Mouse (Mus musculus) adrenal gland, postnatal 4 days (tissue): ENCODE measurements at regions not wholly inside any gene's neighbourhood (a gene's known extent, or its start where the extent isn't known, plus 50 kb on each side); places are given as distances from the start of the nearest gene placed in this dataset.

ENCODE experiments used
- DNase-seq, 2 experiments: peaks; one replicate each; pipeline ENCODE4 v3.0.0; 2021 to 2022; ENCODE audit warnings: low spot score in 2 of 2, mixed read lengths in 2 of 2

DNA sequence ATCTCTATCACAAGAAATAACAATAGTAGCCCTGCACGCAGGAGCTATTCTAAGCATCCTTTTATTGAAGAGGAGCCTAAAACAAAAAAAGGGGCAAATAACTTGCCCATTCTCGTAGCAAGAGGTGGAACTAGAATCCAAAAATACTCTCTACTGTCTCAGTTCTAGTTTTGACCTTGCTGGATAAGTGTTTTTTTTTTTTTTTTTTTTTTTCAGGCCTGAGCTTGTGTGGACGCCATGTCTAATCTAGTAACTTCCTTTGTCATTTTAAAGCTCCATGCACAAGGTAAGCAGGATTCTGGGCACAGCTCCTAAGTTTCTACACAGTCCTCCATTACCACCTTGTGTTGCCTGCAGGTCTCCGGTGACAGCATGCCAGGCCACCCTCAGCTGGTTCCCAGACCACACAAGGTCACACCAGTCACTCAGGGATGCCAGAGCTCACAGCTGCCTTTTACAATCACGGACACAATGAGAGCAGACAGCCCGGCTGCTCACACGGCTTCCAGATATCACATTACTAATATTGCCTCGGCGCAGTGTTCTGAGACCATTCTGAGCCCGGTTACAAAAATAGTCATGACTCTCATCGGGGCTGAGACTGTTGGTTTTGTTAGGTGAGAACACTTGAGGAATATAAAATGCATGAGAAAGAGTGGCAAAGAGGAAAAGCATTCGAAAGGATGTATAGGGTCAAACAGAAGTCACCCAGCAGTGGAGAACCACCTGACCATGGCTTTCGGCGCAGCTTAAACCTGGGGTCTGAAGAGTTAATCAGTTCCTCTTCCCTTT is 124.7 kb upstream of the Tank start:
- DNase-seq = peak in 1 of 2 experiments; percentile 9

DNA sequence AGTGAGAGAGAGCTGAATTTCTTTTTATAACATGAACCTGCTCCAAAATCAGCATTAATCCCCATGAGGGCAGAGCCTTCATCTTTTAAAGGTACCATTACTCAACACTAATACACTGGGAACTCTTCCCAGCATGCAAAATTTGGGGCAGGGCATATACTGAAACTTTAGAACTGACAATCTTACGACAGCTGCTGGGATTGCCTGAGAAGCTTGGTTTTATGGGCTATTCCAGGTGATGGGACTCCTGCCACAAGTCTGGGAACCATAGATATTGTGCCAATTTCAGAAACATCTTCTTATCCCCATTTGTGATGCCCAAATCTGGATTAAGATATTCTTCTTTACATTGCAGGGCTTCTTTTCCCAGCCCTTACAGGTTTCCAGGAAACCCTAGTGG is 125.8 kb upstream of the Tank start:
- DNase-seq = no peak

DNA sequence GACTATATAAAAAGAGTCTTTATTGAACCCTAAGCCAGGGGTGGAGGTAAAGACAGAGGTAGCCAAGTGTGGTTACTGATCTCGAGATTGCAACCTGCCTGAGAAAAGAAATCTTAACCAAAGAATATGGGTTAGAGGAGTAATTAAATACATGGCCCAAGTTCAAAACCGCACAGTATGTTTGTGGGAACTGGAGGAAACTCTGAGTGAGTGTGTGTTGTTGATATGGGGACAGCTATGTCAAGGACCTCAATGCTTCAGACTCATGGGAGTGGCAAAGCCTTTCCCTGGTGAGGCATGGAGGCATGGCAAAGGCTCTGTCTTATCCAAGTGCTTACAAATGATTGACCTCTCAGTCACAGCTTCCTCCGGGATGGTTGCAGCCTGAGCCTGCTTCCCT is 127.7 kb upstream of the Tank start:
- no peak for DNase-seq

DNA sequence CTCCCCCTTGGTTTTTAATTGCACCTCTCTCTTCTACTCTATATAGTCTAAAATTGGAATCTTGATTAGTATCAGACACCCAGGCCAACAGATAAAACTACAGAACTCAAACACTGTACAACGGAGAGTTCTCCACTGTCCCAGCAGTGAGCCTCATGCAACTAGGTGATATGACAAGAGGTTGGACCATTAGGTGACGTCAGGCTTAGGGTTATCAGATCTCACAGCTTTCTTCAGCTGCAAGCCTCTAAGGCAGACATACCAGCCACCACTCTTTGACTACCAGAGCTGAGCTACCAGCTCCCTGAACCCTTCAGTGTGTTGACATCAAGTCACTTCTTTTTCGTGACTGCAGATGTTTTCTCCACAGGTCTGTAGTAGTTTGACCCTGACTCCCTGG is 141.8 kb upstream of the Tank start:
- no peak for DNase-seq

DNA sequence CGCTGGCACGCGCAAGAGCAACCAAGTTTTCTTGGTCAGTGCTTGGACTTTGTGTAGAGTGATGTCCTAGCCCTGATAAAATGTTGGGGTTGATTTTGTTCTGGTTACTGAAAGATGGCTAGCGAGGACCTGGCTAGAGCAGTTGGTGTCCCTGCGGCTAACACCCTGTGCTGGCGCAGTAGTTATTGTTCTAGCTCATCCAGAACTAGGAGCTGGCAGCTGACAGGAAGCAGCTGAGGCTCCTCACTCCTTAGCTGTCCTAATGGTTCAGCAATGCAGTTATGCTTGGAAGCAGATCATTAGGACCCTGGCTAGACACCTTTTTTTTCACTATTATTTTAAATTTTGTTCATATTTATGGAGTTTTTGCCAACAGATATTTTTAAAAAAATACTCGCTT is 170.5 kb upstream of the Tank start:
- DNase-seq = no peak

DNA sequence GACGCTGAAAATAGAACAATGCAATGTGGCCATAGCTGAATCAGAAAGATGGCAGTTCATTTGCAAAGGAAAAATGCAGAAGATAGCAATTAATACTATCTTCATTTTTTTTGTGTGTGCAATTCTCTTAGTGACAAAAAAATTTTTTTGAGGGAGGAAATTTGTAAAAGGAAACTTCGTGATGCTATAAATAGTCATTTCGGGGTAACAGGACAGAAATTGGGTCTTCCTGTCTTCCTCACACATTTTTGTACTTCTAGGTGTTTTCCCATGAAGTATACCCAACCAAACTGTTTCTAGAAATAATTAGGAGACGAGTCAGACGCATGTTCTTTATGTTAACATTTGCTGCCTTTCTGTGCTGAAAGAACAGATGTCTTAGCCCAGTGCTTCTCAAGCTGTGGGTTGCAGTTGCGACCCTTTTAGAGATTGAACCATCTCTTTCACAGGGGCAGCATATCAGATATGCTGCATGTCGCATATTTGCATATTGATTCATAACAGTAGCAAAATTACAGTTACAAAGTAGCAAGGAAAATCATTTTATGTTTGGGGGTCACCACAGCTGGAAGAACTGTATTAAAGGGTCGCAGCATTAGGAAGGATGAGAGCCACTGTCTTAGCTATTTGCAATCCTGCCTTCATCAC is 172.2 kb upstream of the Tank start:
- DNase-seq = no peak

DNA sequence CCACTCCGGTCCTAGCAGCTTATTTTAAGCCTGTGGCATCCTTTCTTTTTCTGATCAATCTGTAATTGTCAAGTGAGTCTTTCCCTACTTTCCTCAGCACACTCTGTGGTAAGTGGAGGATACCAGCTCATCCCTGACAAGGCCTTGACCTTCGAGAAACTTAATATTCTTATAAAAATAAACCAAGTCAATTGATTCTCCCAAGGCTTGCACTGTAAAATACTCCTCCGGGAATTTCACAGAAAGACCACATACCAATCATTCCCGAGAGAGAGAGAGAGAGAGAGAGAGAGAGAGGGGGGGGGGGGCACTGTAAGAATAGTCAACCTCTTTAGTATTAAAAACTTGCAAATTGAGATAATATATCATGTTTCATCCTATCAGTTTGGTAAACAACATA is 173.1 kb upstream of the Tank start:
- no peak for DNase-seq

DNA sequence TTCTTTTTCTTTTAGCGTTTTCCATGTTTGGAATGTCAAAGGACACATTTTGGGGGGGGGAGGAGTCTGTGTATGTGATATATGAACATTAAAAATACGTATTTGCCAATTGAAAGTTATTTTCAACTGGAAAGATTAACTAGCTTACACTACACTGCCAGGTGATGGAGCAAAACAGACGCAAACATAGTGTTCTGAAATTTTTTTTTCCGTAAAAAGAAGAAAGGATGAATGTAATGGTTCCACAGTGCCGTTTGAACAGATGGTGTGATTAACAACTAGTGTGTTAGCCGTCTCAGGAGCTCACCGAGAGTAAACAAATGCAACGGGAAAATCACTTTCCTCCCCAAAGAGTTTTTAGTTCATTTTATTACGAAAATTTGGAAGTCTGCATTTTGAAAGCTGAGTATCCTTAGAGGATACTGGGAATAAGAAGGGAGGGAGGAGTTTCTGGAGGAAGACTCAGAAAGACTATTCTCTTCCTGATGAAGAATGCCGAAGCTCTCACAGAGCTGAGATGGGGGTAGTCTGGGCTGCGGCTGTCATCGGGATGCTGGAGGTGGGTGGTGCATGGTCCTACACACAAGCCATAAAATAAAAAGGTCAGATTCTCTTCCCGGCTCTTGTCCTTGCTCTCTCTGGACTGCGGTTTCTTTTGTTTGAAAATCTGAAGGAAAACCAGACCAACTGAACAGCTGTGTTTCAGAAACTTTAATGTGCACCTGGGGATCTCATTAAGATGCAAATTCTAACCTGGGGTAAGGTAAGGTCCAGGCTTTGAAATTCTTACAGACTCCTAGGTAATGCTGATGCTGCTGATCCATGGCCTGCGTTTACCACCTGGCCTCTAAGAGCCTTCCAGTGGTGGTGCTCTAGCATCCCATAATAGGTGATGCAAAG is 175.5 kb upstream of the Tank start:
- no peak for DNase-seq

DNA sequence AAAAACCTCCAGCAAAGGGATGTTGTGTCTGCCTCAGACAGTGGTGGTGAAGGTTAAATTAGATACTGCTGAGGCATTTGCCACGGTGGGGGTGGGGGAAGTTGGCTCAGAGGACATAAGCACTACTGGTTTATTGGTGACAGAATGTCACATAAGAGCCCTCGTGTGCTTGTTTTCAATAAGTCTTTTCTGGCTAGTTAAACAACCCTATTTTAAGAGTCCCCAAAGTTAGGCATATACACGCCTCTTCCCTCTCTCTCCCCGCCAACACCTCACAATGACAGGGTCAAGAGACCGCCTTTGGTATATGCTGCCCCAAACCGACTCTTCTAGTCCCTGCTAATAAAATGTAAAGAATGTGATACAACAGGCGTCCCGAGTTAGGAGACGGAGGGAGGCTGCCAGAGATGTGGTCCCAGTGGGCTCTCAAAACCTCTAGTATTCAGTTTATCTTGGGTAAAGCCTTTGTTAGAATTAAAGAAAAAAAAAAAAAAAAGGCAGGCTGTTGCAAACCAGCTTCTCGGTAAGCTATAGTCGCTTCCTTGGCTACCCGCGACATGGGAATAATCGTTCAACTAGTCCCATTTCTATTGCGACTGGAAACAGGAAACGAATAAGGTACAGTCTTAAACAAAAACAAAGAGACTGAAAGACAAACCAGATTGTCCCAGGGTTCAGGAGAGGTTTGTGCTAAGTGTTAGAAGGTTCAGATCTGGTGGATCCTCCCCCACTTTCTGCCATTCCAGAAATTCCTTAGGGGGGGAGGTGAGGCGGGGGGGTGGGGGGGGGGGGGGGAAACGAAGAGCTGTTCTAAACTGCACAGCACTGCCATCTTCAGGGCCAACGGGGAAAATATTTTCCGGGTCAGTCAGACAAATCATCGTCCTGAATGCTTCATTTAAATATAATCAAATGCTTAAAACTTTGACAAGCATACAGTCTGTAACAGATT is 176.5 kb upstream of the Tank start:
- DNase-seq = peak; percentile 10 to 31

DNA sequence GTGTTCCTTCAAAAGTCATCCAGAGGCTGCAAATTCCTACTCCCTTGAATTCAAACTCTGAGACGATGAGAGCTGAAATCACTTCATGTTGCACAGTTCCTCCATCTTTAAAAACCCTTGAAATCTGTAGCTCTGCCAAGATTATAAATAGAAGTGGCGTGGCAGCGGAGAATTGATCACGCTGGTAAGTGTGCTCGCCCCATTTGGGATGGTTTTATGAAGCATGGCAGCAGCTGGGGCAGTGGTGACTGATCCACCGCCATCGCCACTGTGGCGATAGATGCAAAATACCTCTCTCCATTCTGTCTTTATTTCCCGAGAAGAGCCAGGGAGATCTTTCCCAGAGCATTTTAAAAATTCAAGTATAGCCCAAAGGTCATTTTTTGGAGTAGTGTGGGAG is 179.8 kb upstream of the Tank start:
- DNase-seq = no peak

DNA sequence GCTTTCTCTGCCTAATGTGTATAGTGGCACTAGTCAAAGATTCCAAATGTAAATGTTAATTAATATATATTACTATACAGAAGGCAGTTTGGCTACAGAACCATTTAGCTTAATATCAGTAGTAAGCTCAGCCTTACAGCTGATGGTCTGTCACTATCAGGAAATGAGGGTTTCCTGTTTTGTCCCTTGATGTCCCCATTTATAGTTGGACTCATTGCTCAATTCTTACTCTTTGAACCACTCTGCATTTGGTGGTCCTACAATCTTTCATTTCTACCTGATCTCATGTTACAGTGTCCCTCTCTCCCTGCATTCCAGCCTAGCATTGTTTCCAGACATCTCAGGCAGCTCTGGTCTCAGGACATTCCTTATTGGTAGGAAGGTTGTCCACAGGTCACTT is 188.8 kb upstream of the Tank start:
- DNase-seq = no peak

DNA sequence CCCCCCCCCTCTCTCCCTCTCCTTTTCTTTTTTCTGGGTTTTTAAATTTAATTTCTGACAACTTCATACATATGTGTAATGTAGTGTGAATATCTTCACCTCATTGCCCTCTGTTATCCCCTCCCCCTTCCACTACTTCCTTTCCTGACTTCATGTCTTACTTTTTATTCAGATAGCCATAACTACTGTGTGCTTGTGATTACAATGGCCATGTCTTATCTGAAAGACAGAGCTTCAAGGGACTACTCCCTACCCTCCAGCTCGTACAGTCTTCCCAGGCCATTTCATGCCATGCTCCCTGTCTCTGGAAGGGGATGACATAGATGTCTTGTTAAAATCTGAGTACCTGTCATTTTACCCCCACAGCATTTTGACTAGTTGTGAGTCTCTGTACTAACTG is 189.2 kb upstream of the Tank start:
- DNase-seq = no peak

DNA sequence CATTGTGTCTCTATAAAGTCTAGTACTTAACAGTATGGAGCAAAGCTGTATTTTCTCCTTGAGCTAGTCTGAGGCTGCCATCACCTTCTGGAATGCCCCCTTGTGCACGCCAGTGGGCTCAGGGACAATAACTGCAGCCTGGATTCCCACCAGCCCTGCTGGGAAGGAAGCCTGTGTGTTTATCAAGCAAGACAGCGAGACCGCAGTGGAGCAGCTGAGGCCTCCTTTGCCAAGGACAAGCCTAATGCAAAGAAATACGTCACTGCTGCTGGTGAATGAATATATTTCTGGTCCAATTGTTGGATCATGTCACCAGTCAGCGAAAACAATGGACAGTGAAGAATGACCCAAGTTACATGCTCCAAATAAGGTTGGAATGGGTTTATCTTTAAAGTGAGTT is 190.8 kb upstream of the Tank start:
- no peak for DNase-seq

DNA sequence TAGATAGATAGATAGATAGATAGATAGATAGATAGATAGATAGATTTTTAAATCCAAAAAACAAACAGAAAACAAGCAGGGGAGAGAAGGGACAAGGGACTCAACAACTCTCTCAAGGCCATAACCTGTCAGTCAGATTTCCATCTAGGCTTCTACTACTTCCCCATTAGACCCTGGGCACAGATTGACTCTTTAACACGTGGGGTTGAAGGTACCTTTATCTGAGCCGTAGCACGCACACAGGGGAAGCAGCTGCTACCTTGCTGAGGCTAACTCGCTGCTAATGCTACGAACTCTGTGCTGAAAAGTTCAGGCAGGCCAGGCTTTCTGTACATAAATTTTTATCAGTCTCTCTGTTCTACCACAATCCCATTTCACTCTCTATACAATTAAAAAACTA is 191.4 kb upstream of the Tank start:
- no peak for DNase-seq

DNA sequence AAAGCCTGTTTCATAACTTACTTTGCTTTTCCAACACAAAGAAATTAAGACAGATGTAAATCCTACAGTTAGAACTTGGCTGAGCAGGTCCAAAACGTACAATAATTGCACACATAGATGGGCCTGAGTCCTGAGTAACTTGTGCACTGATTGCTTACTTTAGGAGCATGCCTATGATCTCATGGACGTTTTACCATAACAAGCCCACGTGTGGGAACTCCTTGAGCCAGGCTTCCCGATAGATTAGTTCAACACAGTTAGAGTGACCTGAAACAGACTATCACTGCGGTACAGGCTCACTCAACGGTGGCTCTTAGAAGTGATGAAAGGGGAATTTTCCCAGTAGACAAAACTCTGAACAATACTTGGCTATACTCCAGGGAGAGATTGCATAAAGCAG is 193.9 kb upstream of the Tank start:
- DNase-seq = no peak

DNA sequence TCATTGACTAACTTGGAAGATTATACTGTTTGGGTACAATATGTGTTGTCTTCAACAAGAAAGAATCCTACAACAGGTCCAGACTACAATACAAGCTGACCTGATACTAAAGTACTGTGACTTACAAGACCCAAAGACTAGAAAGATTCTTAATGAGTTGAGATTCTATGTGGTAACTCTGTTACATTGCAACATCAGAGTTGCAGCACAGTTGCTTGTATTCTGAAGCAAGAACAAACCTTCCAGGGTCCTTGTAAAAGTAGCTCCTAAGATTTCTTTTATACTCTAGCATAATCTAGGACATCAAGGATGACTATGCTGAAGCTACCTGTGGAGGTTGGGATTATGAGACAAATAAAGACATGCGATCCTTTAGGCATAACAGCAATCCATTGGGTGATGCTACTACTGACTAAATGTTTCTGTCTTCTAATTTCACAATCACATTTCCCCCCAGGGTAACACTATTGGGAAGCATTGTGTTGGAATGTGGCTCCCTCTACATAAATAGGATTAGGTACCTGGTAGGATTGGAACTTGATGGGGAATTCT is 194.6 kb upstream of the Tank start:
- no peak for DNase-seq

DNA sequence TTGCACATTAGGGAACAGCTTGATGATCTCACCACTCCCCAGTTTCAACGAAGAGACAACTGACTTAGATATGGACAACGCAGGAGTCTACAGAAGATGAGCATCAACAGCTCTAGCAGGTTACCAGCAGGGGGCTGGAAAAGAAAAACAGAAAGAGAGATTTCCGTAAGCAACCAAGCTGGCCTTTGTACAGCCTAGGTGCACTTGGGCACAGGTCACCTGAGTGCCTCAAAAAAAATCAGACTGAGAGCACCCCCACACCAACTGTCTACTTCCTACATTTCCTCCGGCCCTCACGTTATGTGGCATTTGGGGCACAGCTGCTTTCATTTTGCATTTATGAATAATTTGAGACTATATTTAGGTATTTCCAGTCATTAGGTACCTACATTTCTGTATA is 199.3 kb upstream of the Tank start:
- no peak for DNase-seq

DNA sequence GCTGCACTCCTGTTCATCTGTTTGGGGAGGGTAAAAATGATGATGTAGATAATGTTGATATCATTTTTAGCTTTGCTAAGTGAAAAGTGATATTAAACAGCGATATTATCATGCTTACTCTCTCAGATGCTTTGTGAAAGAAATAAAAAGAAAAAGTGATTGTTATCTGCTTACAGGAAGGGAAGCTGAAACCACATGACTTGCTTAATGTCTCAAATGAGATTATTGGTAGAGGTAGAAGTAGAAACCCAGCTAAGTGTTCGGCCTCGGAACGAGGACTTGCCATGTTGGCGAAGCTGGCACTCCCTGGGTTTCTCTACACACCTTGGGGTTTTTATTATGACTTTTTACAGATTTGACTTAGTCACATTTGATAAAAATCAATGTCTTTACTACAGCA is 200.1 kb upstream of the Tank start:
- no peak for DNase-seq

DNA sequence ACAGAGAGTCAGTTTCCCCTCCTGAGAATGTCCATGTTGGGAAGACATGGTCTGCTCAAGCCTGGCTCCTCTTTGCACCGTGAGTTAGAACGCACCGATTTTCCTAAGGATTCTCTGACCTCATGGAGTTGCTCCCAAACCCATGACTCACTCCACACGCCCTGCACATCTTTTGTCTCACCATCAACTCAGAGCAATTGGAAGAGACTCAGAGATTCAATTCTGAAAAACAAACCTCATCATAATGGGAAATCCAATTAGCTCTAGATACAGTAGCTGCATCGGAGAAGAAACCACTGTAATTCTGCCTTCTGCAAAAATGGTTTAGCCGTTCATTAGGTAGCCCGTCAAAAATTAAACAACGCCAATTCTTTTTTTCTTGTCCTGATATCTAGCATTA is 200.6 kb upstream of the Tank start:
- DNase-seq = no peak

DNA sequence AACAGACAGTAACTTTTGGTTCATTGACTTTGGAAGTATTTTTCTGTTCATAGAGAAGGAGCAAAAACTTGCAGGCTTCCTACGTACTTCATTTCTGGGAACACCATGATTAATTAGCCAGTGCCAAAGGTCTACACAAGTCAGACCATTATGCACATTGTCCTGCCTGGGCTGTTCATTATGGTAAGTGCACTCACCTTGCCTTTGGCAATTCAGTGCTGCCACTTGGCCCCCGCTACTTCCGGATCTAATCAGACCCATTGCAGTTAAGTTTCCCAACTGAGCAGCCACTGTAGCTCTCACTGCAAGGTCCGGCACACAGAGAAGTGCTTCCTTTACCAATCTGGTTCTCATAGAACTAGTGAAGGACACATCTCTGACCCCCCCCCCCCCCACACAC is 215.8 kb upstream of the Tank start:
- no peak for DNase-seq

DNA sequence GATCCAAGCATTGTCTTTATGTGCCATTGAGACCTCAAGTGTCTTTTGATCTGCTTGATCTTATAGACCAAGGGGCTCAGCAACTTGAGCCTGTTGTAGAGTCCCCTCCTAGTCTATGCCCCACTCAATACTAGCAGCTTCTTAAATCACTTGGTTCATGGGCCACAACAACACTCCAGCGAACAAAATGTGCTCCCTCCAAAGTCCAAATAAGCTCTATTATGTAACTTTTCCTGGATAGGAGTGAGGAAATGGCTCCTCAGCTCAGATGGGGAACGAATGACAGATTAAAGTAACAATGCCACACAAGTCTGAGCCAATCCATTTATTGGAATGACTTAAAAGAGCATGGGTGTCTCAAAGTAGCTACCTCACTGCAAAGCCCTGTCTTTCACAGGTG is 217.0 kb upstream of the Tank start:
- no peak for DNase-seq
